Mouse (Mus musculus) heart, embryonic 13.5 days (tissue): Measurements from ENCODE around the gene Epha4. TPM values are rescaled to one million over a fixed set of nuclear protein-coding genes. Genes with fewer than 3 reads are reported as not detected.

Source experiments
- ATAC-seq: fragments of 200-750 bp; cut with Nextera tagmentation; 2 replicates; pipeline ENCODE4 v1.8.0; 2017; ENCODE audit warnings: moderate TSS enrichment; ENCODE audit not compliant: insufficient number of reproducible peaks, low FRiP score, low TSS enrichment; ENCODE audit errors: extremely low read depth
- H3K27ac ChIP-seq: fragments of 300-500 bp; sonication (generic); replicated peaks from 2 replicates; pipeline ENCODE4 v1.5.1; 2015; ENCODE audit warnings: moderate library complexity, mild to moderate bottlenecking, inconsistent platforms
- H3K27me3 ChIP-seq: fragments of 300-500 bp; sonication (generic); replicated peaks from 2 replicates; pipeline ENCODE4 v1.6.1; 2015; ENCODE audit warnings: mild to moderate bottlenecking, inconsistent platforms
- H3K36me3 ChIP-seq: fragments of 300-500 bp; sonication (generic); 2 replicates; pipeline ENCODE4 v1.6.1; 2015; ENCODE audit warnings: mild to moderate bottlenecking, inconsistent platforms
- H3K4me1 ChIP-seq: fragments of 300-500 bp; sonication (generic); 2 replicates; pipeline ENCODE4 v1.6.1; 2015; ENCODE audit warnings: inconsistent platforms
- H3K4me2 ChIP-seq: fragments of 300-500 bp; sonication (generic); 2 replicates; pipeline ENCODE4 v1.6.1; 2015; ENCODE audit warnings: inconsistent platforms, mild to moderate bottlenecking, moderate library complexity
- H3K4me3 ChIP-seq: fragments of 300-500 bp; sonication (generic); 2 replicates; pipeline ENCODE4 v1.5.1; 2015; ENCODE audit warnings: moderate library complexity, mild to moderate bottlenecking, inconsistent platforms
- H3K9ac ChIP-seq: fragments of 300-500 bp; sonication (generic); 2 replicates; pipeline ENCODE4 v1.6.1; 2015; ENCODE audit warnings: inconsistent platforms, mild to moderate bottlenecking, moderate library complexity
- H3K9me3 ChIP-seq: fragments of 300-500 bp; sonication (generic); 2 replicates; pipeline ENCODE4 v1.6.1; 2016; ENCODE audit warnings: inconsistent platforms
- WGBS: fragments of 180-500 bp; shearing (Covaris S2); methylation state at CpG from one replicate; pipeline ENCODE4 v1.1.7; 2015; ENCODE audit warnings: mixed read lengths; 5-methylcytosine and 5-hydroxymethylcytosine counted together
- microRNA-seq: library from miRNA; unstranded; fragments of <30 nt; microRNA quantifications from one replicate; pipeline ENCODE4, GENCODE M21; 2016
- polyA plus RNA-seq: library from polyadenylated mRNA; unstranded; fragments of >200 nt; fragmentation: Nextera tagmentation; extraction: Ambion mirVana; gene quantifications from 2 replicates; pipeline ENCODE4 v1.2.1, GENCODE M21; 2015

Epha4 gene
- polyA plus RNA-seq, 1 experiment from 2014 or later = 6.0 TPM

DNA sequence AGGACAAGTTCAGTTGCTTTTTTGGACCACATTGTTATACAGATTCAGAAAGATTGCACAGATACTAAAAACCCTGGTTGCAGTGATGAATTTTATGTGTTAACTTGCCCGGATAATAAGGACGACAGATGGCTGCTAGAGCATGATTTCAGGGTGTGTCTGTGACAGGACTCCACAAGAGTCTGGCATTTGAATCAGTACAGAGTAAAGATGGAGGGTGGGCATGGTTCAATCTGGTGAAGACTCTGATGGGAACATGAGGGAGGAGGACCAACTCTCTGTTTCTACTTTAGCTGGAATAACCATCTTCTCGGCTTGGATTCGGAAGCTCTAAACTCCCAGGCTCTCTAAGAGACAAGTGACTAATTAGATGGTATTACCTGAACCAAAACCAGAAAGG, 168.4 kb downstream of the Epha4 start:
- no peak overlapping the region for H3K9ac ChIP-seq
- no peak overlapping the region for H3K27ac ChIP-seq
- no peaks in the 10 kb centered on the region for H3K4me1 ChIP-seq
- no peaks in the 10 kb centered on the region for H3K36me3 ChIP-seq
- no peak for ATAC-seq
- no peaks in the 10 kb centered on the region for H3K27me3 ChIP-seq
- WGBS = 79% methylated on average over 4 of the region's 4 CpGs
- no peaks in the 10 kb centered on the region for H3K9me3 ChIP-seq
- H3K4me2 ChIP-seq = no peak overlapping the region
- no peak overlapping the region for H3K4me3 ChIP-seq

DNA sequence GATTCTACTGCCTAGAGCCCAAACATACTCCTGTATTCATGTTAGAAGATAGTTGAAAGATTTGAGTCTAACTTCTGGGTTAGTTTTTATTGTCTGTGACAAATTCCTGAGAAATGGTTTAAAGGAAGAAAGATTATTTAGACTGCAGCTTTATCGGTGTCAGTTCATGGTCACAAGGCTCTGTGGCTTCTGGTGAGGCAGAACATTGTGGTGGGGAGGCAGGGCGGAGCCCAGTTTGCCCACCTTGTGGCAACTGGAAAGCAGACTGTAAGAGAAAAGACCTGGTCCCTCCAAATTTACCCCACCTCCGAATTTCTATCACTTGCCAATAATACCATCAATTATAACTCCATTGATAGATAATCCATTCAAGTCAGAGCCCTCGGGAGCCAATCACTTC, 171.1 kb downstream of the Epha4 start:
- H3K9ac ChIP-seq = no peak overlapping the region
- no peak overlapping the region for H3K4me3 ChIP-seq
- no peak overlapping the region for H3K27ac ChIP-seq
- no peak for ATAC-seq
- H3K27me3 ChIP-seq = no peaks in the 10 kb centered on the region
- H3K4me1 ChIP-seq = no peaks in the 10 kb centered on the region
- H3K4me2 ChIP-seq = no peak overlapping the region
- 77% methylated on average over 4 of the region's 4 CpGs for WGBS
- no peaks in the 10 kb centered on the region for H3K9me3 ChIP-seq
- H3K36me3 ChIP-seq = no peaks in the 10 kb centered on the region

DNA sequence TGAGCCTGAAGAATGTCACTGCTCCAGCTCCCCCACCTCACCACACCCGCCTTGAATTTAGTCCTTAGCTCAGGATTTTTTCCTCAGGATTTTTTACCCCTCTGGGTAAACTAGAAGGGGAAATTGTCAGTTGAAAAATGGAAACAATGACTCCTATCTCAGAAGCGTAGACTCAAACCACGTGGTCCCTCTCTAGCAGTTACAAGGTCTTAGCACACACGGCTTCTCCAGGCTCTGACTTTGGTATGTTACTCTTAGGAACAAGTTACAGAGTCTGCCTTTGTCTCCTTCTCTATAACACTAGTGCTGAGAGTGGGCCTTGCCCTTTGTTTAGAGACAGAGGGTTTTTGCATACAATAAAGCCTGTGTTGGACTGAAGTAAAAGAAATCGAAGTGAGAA, 175.2 kb downstream of the Epha4 start:
- Histone ChIP-seq H3K4me3 (no peak overlapping the region), H3K4me1 (peaks cover 7% of the 10 kb centered on the region), H3K36me3 (no peaks in the 10 kb centered on the region), H3K9me3 (no peaks in the 10 kb centered on the region), H3K9ac (no peak overlapping the region), H3K27me3 (no peaks in the 10 kb centered on the region), H3K4me2 (no peak overlapping the region), H3K27ac (no peak overlapping the region)
- no peak for ATAC-seq
- 58% methylated on average over 5 of the region's 5 CpGs for WGBS

DNA sequence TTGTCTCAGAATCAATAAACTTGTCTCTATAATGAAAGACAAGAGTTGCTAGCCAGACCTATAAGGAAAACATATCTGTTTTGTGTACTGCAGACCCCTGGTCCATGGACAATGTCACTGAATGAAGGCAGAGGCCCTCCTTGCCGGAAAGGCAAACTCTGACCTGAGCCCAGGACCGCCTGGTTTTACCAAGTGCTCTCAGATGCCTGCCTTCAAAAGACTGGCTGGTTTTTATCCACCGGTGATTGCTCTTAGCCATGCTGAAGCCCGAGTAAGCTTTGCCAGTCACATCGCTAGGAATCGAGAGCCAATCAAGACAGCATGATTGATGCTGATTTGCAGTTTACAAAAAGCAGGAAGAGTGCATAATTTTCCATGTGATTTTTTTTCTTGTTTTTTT, 176.5 kb downstream of the Epha4 start:
- Histone ChIP-seq H3K4me1 (peaks cover 7% of the 10 kb centered on the region), H3K27me3 (no peaks in the 10 kb centered on the region), H3K27ac (no peak overlapping the region), H3K4me3 (no peak overlapping the region), H3K9ac (no peak overlapping the region), H3K9me3 (no peaks in the 10 kb centered on the region), H3K36me3 (no peaks in the 10 kb centered on the region), H3K4me2 (no peak overlapping the region)
- 31% methylated on average over 6 of the region's 6 CpGs for WGBS
- ATAC-seq = no peak

DNA sequence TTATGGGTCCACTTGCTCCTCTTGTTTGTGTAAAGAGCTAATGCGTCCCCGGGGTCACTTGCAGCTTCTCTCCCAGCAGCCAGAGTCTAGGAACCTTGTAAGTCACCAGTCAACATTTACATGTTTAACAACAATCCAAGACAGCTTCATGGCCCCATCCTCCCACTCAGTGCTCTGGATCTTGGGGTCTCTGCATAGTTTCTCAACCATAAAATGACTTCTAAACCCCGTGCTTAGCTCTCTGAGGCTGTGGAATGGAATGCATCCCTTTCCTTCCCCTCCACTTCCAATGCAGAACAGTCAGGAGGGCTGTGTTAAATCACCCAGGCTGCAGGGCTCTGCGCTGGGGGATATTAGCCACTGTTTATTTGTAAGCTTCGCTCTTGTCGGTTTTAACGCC, 178.0 kb downstream of the Epha4 start:
- no peak for ATAC-seq
- Histone ChIP-seq H3K4me1 (peaks cover 7% of the 10 kb centered on the region), H3K27ac (no peak overlapping the region), H3K4me3 (no peak overlapping the region), H3K9me3 (no peaks in the 10 kb centered on the region), H3K36me3 (no peaks in the 10 kb centered on the region), H3K27me3 (no peaks in the 10 kb centered on the region), H3K4me2 (no peak overlapping the region), H3K9ac (no peak overlapping the region)
- WGBS = 61% methylated on average over 7 of the region's 7 CpGs

DNA sequence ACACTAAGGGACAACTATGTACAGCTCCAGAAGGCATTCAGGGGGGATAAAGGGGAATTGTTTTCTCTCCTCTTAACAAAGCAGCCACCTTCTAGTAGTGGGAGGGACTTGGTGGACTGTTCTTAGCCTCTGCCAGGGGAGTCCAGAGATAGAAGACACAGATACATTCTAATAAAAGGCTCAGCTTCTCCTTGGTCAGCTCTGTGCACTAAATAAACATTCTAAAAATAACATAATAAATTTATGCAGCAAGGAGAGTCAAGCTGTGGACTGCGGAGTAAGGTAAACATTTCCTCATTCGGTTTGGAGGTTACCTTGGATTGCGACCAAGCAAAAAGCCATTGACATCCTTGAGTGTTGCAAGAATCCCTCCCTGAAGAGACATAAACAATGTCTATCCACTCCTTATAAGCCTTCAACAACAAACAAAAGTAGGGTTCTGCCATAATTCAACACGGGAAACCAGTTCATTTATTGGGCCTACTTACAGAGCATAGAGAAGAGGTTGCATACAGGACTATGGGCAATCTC, 196.2 kb downstream of the Epha4 start:
- no peak overlapping the region for H3K9ac ChIP-seq
- H3K27me3 ChIP-seq = no peaks in the 10 kb centered on the region
- no peaks in the 10 kb centered on the region for H3K4me1 ChIP-seq
- no peak for ATAC-seq
- 70% methylated on average over 4 of the region's 4 CpGs for WGBS
- no peak overlapping the region for H3K4me2 ChIP-seq
- H3K36me3 ChIP-seq = no peaks in the 10 kb centered on the region
- H3K9me3 ChIP-seq = no peaks in the 10 kb centered on the region
- H3K4me3 ChIP-seq = no peak overlapping the region
- H3K27ac ChIP-seq = no peak overlapping the region

Small RNA genes lying within 50 kb of the gene (microRNA-seq; reads per million reads assigned to microRNA genes)
- gene Mir6352 = not detected
